Mouse (Mus musculus) E14TG2a.4 (cell line): Measurements from ENCODE around the gene Grin1.

Experiments used
- CTCF ChIP-seq: conservative IDR thresholded peaks from 2 replicates; pipeline ENCODE4 v1.5.1; 2014; ENCODE audit warnings: low read length
- NANOG ChIP-seq: IDR thresholded peaks from 2 replicates; pipeline ENCODE4 v1.6.1; 2014; ENCODE audit warnings: borderline replicate concordance, low read length, mixed read lengths

GRCm38 (mm10) chr2:25252331-25252730 lies 66.7 kb downstream of the Grin1 start:
- TF ChIP-seq CTCF (no peak; the same call in 1 of the 2 replicates), NANOG (no peak)
